Mouse (Mus musculus): ENCODE measurements at regions not wholly inside any gene's neighbourhood (a gene's known extent, or its start where the extent isn't known, plus 50 kb on each side); places are given as distances from the start of the nearest gene placed in this dataset.

GRCm38 (mm10) chr8:93653421-93653820 lies 117.8 kb upstream of the Ces5a start:
- TF ChIP-seq POLR2A (IDR thresholded peaks at IDR 0.05; ENCODE audit: borderline replicate concordance, extremely low read depth, insufficient read depth, insufficient read length), result no peak

GRCm38 (mm10) chr8:93653913-93654705 lies 118.5 kb upstream of the Ces5a start:
- Histone ChIP-seq H3K9me3 (ENCODE audit: control insufficient read depth, low read length) (peaks cover 5% of the 10 kb centered on the region; the same call in 1 of the 2 replicates), H3K36me3 (ENCODE audit: control insufficient read depth, insufficient read depth, low read length) (no peaks in the 10 kb centered on the region), H3K27me3 (ENCODE audit: control insufficient read depth, insufficient read depth, low read length) (no peaks in the 10 kb centered on the region), H3K4me3 (replicated peaks; ENCODE audit: low read length) (no peak overlapping the region), H3K27ac (replicated peaks; ENCODE audit: low read depth, low read length) (no peak overlapping the region), H3K9ac (ENCODE audit: low read depth, low read length, severe bottlenecking) (no peak overlapping the region), H3K4me1 (ENCODE audit: control insufficient read depth, insufficient read depth, low read length) (no peaks in the 10 kb centered on the region), H3K4me2 (replicated peaks; ENCODE audit: low read depth, low read length, severe bottlenecking) (no peak overlapping the region)
- ATAC-seq (ENCODE audit: low FRiP score, low read depth), result no peak
- no peak for DNase-seq (ENCODE audit: low spot score)
- WGBS, result 75% methylated on average over 14 of the region's 14 CpGs
- TF ChIP-seq POLR2A (IDR thresholded peaks at IDR 0.05; ENCODE audit: borderline replicate concordance, extremely low read depth, insufficient read depth, insufficient read length), result no peak

More at GRCm38 (mm10) chr8:93653421-93653820, 117.8 kb upstream of the Ces5a start:
- Histone ChIP-seq H3K4me1 (ENCODE audit: control insufficient read depth, insufficient read depth, low read length) (no peaks in the 10 kb centered on the region), H3K4me3 (replicated peaks; ENCODE audit: low read length) (no peak overlapping the region), H3K9me3 (ENCODE audit: control insufficient read depth, low read length) (peaks cover 5% of the 10 kb centered on the region; the same call in 1 of the 2 replicates), H3K27ac (replicated peaks; ENCODE audit: low read depth, low read length) (no peak overlapping the region), H3K36me3 (ENCODE audit: control insufficient read depth, insufficient read depth, low read length) (no peaks in the 10 kb centered on the region), H3K9ac (ENCODE audit: low read depth, low read length, severe bottlenecking) (no peak overlapping the region), H3K27me3 (ENCODE audit: control insufficient read depth, insufficient read depth, low read length) (no peaks in the 10 kb centered on the region), H3K4me2 (replicated peaks; ENCODE audit: low read depth, low read length, severe bottlenecking) (no peak overlapping the region)
- WGBS, result 91% methylated on average over 2 of the region's 2 CpGs
- no peak for ATAC-seq (ENCODE audit: low FRiP score, low read depth)
- no peak for DNase-seq (ENCODE audit: low spot score)

- 87% methylated on average over 9 of the region's 9 CpGs for WGBS
- ATAC-seq (ENCODE audit: low FRiP score, low read depth), result no peak
- H3K4me1 ChIP-seq (ENCODE audit: control insufficient read depth, insufficient read depth, low read length), result no peaks in the 10 kb centered on the region
- TF ChIP-seq POLR2A (IDR thresholded peaks at IDR 0.05; ENCODE audit: borderline replicate concordance, extremely low read depth, insufficient read depth, insufficient read length), result no peak
- H3K4me3 ChIP-seq (replicated peaks; ENCODE audit: low read length), result no peak overlapping the region
- H3K4me2 ChIP-seq (replicated peaks; ENCODE audit: low read depth, low read length, severe bottlenecking), result no peak overlapping the region
- H3K9ac ChIP-seq (ENCODE audit: low read depth, low read length, severe bottlenecking), result no peak overlapping the region
- no peaks in the 10 kb centered on the region for H3K9me3 ChIP-seq (ENCODE audit: control insufficient read depth, low read length)
- no peak for DNase-seq (ENCODE audit: low spot score)
- no peaks in the 10 kb centered on the region for H3K36me3 ChIP-seq (ENCODE audit: control insufficient read depth, insufficient read depth, low read length)
- H3K27ac ChIP-seq (replicated peaks; ENCODE audit: low read depth, low read length), result no peak overlapping the region
- H3K27me3 ChIP-seq (ENCODE audit: control insufficient read depth, insufficient read depth, low read length), result no peaks in the 10 kb centered on the region
Measured at GRCm38 (mm10) chr8:93655752-93656151, 120.1 kb upstream of the Ces5a start.

DNA sequence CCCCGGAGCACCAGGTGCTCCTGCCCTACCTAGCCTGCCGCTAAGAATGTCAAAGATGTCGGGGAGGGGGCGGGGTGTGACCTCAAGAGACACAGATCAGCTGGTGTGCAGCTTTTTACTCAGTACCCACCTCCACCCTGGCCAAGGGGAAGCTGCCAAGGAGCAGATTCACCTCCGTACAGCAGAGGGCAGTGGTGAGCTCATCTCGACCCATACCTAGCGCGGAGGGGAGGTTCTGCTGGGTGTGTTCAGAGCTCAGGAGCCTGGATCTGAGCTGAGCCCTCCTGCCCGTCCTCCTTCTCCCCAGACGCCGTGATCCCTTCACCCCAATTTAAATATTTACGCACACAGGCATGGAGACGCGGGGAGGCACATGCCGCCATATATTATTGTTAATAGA lies 126.1 kb upstream of the Ces5a start:
- ATAC-seq (ENCODE audit: low FRiP score, low read depth), result peak; percentile 89
- H3K9ac ChIP-seq (ENCODE audit: low read depth, low read length, severe bottlenecking), result peak overlapping the region; percentile 25; the same call in 1 of the 2 replicates
- no peak for TF ChIP-seq POLR2A (IDR thresholded peaks at IDR 0.05; ENCODE audit: borderline replicate concordance, extremely low read depth, insufficient read depth, insufficient read length)
- no peaks in the 10 kb centered on the region for H3K9me3 ChIP-seq (ENCODE audit: control insufficient read depth, low read length)
- H3K4me2 ChIP-seq (replicated peaks; ENCODE audit: low read depth, low read length, severe bottlenecking), result peak overlapping the region; percentile 45
- H3K27me3 ChIP-seq (ENCODE audit: control insufficient read depth, insufficient read depth, low read length), result no peaks in the 10 kb centered on the region
- 4% methylated on average over 15 of the region's 15 CpGs for WGBS
- no peak overlapping the region for H3K27ac ChIP-seq (replicated peaks; ENCODE audit: low read depth, low read length)
- H3K4me3 ChIP-seq (replicated peaks; ENCODE audit: low read length), result peak overlapping the region; percentile 21
- H3K4me1 ChIP-seq (ENCODE audit: control insufficient read depth, insufficient read depth, low read length), result no peaks in the 10 kb centered on the region
- DNase-seq (ENCODE audit: low spot score), result peak; percentile 77
- no peaks in the 10 kb centered on the region for H3K36me3 ChIP-seq (ENCODE audit: control insufficient read depth, insufficient read depth, low read length)

DNA sequence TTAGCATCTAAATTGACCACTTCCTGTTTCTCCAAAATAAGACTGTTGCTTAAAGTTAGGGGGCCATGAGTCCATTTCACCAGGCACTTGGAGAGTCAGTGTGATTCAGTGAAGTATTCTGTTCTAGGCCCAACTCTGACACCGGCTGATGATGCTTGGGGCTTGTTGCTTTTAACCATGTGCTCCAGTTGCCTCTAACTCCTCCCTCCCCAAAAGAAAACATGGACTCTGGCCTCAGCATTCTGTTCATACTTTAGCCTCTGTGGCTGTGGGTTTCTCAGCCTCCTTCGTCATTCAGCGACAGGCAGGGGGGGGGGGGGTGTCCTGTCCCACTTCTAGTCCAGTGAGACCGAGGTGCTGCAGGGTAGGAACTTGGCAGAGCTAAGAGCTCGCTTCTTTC lies 126.6 kb upstream of the Ces5a start:
- DNase-seq (ENCODE audit: low spot score) (no peak), ATAC-seq (ENCODE audit: low FRiP score, low read depth) (no peak)
- no peak overlapping the region for H3K27ac ChIP-seq (replicated peaks; ENCODE audit: low read depth, low read length)
- no peak for TF ChIP-seq POLR2A (IDR thresholded peaks at IDR 0.05; ENCODE audit: borderline replicate concordance, extremely low read depth, insufficient read depth, insufficient read length)
- H3K9ac ChIP-seq (ENCODE audit: low read depth, low read length, severe bottlenecking), result no peak overlapping the region
- no peaks in the 10 kb centered on the region for H3K27me3 ChIP-seq (ENCODE audit: control insufficient read depth, insufficient read depth, low read length)
- H3K9me3 ChIP-seq (ENCODE audit: control insufficient read depth, low read length), result no peaks in the 10 kb centered on the region
- peak overlapping the region; percentile 21; the same call in 1 of the 2 replicates for H3K4me3 ChIP-seq (replicated peaks; ENCODE audit: low read length)
- H3K36me3 ChIP-seq (ENCODE audit: control insufficient read depth, insufficient read depth, low read length), result no peaks in the 10 kb centered on the region
- H3K4me1 ChIP-seq (ENCODE audit: control insufficient read depth, insufficient read depth, low read length), result no peaks in the 10 kb centered on the region
- 63% methylated on average over 5 of the region's 5 CpGs for WGBS
- peak overlapping the region; percentile 45; the same call in 1 of the 2 replicates for H3K4me2 ChIP-seq (replicated peaks; ENCODE audit: low read depth, low read length, severe bottlenecking)
